12 mouse cellular contexts compared by ENCODE assay signal in the genomic region with DNA sequence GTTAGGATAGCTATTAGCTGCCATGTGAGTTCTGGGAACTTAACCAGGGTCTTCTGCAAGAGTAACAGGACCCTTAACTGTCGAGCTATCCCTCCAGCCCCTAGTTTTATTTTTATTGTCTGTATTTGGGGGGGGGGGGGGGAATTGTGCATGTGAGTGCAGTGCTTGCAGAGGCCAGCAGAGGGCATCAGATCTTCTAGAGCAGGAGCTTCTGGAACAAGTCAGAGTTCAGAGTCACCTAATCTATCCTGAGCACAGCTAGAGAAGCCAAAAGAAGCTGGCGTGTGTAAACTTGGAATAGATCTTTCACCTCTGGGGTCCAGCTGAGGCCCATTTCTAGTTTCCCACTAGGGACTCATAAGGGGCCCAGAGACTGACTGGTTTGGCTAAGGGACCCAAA. TPM values are rescaled to one million over a fixed set of nuclear protein-coding genes. Genes with fewer than 3 reads are reported as not detected.
DNase-seq lines count a peak whose midpoint lies in the region; ATAC-seq and TF ChIP-seq lines count a peak whose summit lies in the region.
"Had no signal": no experiment of that assay in that cellular context is flagged by ENCODE, and none has a peak within 500 bp of the region (broad histone marks: within the 10 kb centered on the region; RNA-seq: fewer than 3 reads in every experiment).

No protein-coding gene starts in this region.

- no peak for ATAC-seq in intestine, postnatal 0 days
- ATAC-seq in intestine, embryonic 16.5 days = no peak
- ATAC-seq in inflammation-experienced regulatory T-cells, adult 6 months = no peak
- no peak for ATAC-seq in cerebellum, adult (ENCODE audit: insufficient number of reproducible peaks, low FRiP score, low TSS enrichment)

- no peaks in the 10 kb centered on the region for H3K4me1 ChIP-seq in intestine, postnatal 0 days (replicated peaks; ENCODE audit: control insufficient read depth, insufficient read depth, low read length)
- peaks cover 6% of the 10 kb centered on the region; the same call in 1 of the 2 replicates for H3K4me1 ChIP-seq in intestine, embryonic 16.5 days (ENCODE audit: control insufficient read depth, insufficient read depth, low read length)
- H3K4me1 ChIP-seq: liver, embryonic 15.5 days had no signal

- H3K27me3 ChIP-seq in intestine, postnatal 0 days (replicated peaks; ENCODE audit: control insufficient read depth, insufficient read depth, low read length) = peaks cover 41% of the 10 kb centered on the region
- peaks cover 35% of the 10 kb centered on the region for H3K27me3 ChIP-seq in intestine, embryonic 16.5 days (replicated peaks; ENCODE audit: control insufficient read depth, insufficient read depth, low read length)

- H3K9ac ChIP-seq in intestine, postnatal 0 days (ENCODE audit: low read depth, low read length) = no peak overlapping the region
- H3K9ac ChIP-seq in intestine, embryonic 16.5 days (ENCODE audit: low read depth, low read length) = no peak overlapping the region
- H3K9ac ChIP-seq: liver, embryonic 15.5 days had no signal

- H3K9me3 ChIP-seq in intestine, postnatal 0 days (ENCODE audit: control insufficient read depth) = 0 out of 2 replicates have a peak, but pooled peaks cover 3% of the 10 kb centered on the region
- H3K9me3 ChIP-seq in intestine, embryonic 16.5 days (ENCODE audit: control insufficient read depth, low read length) = 0 out of 2 replicates have a peak, but pooled peaks cover 4% of the 10 kb centered on the region
- H3K9me3 ChIP-seq: liver, embryonic 15.5 days had no signal

- H3K27ac ChIP-seq in intestine, postnatal 0 days (ENCODE audit: low read depth, low read length) = no peak overlapping the region
- H3K27ac ChIP-seq in intestine, embryonic 16.5 days (ENCODE audit: low read length) = no peak overlapping the region
- H3K27ac ChIP-seq: liver, embryonic 15.5 days had no signal

- DNase-seq in thymus, postnatal 0 days (ENCODE audit: low spot score) = peak; percentile 27
- no peak for DNase-seq in thymus, postnatal 10 days (ENCODE audit: low spot score in 2 of 2)
- DNase-seq in c-Kit-positive CD71-positive TER-119-positive erythroid progenitor cells, embryonic 14.5 days (ENCODE audit: low spot score) = peak; percentile 0
- DNase-seq: adrenal gland, postnatal 10 days; cerebellum, adult 9-11 months; kidney, adult 9 months; layer of hippocampus, postnatal 36 days had no signal

- no peaks in the 10 kb centered on the region for H3K36me3 ChIP-seq in intestine, postnatal 0 days (ENCODE audit: control insufficient read depth, insufficient read depth)
- no peaks in the 10 kb centered on the region for H3K36me3 ChIP-seq in intestine, embryonic 16.5 days (ENCODE audit: control insufficient read depth, insufficient read depth, low read length)
- H3K36me3 ChIP-seq: liver, embryonic 15.5 days had no signal

- peak; percentile 43 for TF ChIP-seq CTCF in intestine, postnatal 0 days (IDR thresholded peaks at IDR 0.05; ENCODE audit: low read depth)

- H3K4me3 ChIP-seq in intestine, postnatal 0 days (ENCODE audit: low read depth, low read length) = no peak overlapping the region
- no peak overlapping the region for H3K4me3 ChIP-seq in intestine, embryonic 16.5 days (ENCODE audit: low read length)
- H3K4me3 ChIP-seq: liver, embryonic 15.5 days had no signal

- 88% methylated on average over 2 of the region's 2 CpGs for WGBS in intestine, postnatal 0 days
- 80% methylated on average over 2 of the region's 2 CpGs for WGBS in intestine, embryonic 16.5 days

- no peak overlapping the region for H3K4me2 ChIP-seq in intestine, postnatal 0 days (replicated peaks; ENCODE audit: low read depth)
- H3K4me2 ChIP-seq in intestine, embryonic 16.5 days (ENCODE audit: low read depth, low read length) = no peak overlapping the region
- H3K4me2 ChIP-seq: liver, embryonic 15.5 days had no signal

RNA-seq across cellular contexts. Expression of gene Eya2, which starts 1.1 kb away (rescaled TPM):
- 0.16 and 0.51 TPM in 2 replicates for polyA plus RNA-seq in intestine, postnatal 0 days (2015; fragmentation: Nextera tagmentation; extraction: Ambion mirVana)
- 0.33 and 1.2 TPM in 2 replicates for polyA plus RNA-seq in intestine, embryonic 16.5 days (2015; fragmentation: Nextera tagmentation; extraction: Ambion mirVana)
- 23.5 and 27.3 TPM in 2 replicates for polyA plus RNA-seq in thymus, postnatal 0 days (2015; fragmentation: Nextera tagmentation; extraction: Ambion mirVana)
- polyA plus RNA-seq in inflammation-experienced regulatory T-cells, adult 6 months (2017; shearing (Covaris generic)) = 10 to 100 TPM in 2 of 3 experiments, 1 to 10 TPM in 1; 4.5 to 17.0 (median 13.2) TPM
- polyA plus RNA-seq: liver, embryonic 15.5 days had no signal

Comparison
In these comparisons a context has a peak if more than half of its experiments do, and no peak if none do; other contexts are left out.
1. DNase-seq: peak in thymus, postnatal 0 days (single experiment) and c-Kit-positive CD71-positive TER-119-positive erythroid progenitor cells, embryonic 14.5 days (single experiment); none in thymus, postnatal 10 days (0 of 2).